Mouse (Mus musculus) midbrain, postnatal 0 days (tissue): ENCODE measurements around the gene Fto. TPM values are rescaled to one million over a fixed set of nuclear protein-coding genes. Genes with fewer than 3 reads are reported as not detected.

Experiments
- ATAC-seq: fragments of 200-750 bp; cut with Nextera tagmentation; 2 replicates; pipeline ENCODE4 v1.8.0; 2017; ENCODE audit warnings: moderate number of reproducible peaks, mild to moderate bottlenecking, moderate TSS enrichment, moderate library complexity; ENCODE audit not compliant: low FRiP score
- DNase-seq: peaks from one replicate; pipeline ENCODE4 v3.0.0-alpha.2; 2015; ENCODE audit warnings: low spot score
- H3K27ac ChIP-seq: fragments of 300-500 bp; sonication (generic); 2 replicates; pipeline ENCODE4 v1.5.1; 2014; ENCODE audit warnings: low read depth, mild to moderate bottlenecking, low read length, mixed read lengths
- H3K27me3 ChIP-seq: fragments of 300-500 bp; sonication (generic); 2 replicates; pipeline ENCODE4 v1.6.1; 2014; ENCODE audit warnings: low read length, control low read depth, mixed read lengths; ENCODE audit not compliant: insufficient read depth
- H3K36me3 ChIP-seq: fragments of 300-500 bp; sonication (generic); 2 replicates; pipeline ENCODE4 v1.6.1; 2014; ENCODE audit warnings: low read length, control low read depth, mixed read lengths; ENCODE audit not compliant: insufficient read depth
- H3K4me1 ChIP-seq: fragments of 300-500 bp; sonication (generic); 2 replicates; pipeline ENCODE4 v1.6.1; 2014; ENCODE audit warnings: mild to moderate bottlenecking, control low read depth, antibody characterized with exemption, low read length, mixed read lengths; ENCODE audit not compliant: insufficient read depth
- H3K4me2 ChIP-seq: fragments of 300-500 bp; sonication (generic); 2 replicates; pipeline ENCODE4 v1.6.1; 2014; ENCODE audit warnings: low read depth, mild to moderate bottlenecking, low read length, mixed read lengths; ENCODE audit not compliant: poor library complexity, severe bottlenecking
- H3K4me3 ChIP-seq: fragments of 300-500 bp; sonication (generic); 2 replicates; pipeline ENCODE4 v1.5.1; 2014; ENCODE audit warnings: low read depth, mild to moderate bottlenecking, low read length, moderate library complexity
- H3K9ac ChIP-seq: fragments of 300-500 bp; sonication (generic); replicated peaks from 2 replicates; pipeline ENCODE4 v1.6.1; 2014; ENCODE audit warnings: mild to moderate bottlenecking, low read length, moderate library complexity, mixed read lengths; ENCODE audit not compliant: poor library complexity, severe bottlenecking
- H3K9me3 ChIP-seq: fragments of 300-500 bp; sonication (generic); 2 replicates; pipeline ENCODE4 v1.6.1; 2016; ENCODE audit warnings: low read length, control low read depth
- CTCF ChIP-seq: IDR thresholded peaks from 2 replicates; pipeline ENCODE4 v1.5.1; 2016; ENCODE audit warnings: antibody characterized with exemption, mild to moderate bottlenecking
- WGBS: fragments of 180-500 bp; shearing (Covaris S2); extraction: QIAGEN DNeasy Blood & Tissue Kit; methylation state at CpG from one replicate; pipeline ENCODE4 v1.1.7; 2014; 5-methylcytosine and 5-hydroxymethylcytosine counted together
- polyA plus RNA-seq: library from polyadenylated mRNA; unstranded; fragments of >200 nt; fragmentation: Nextera tagmentation; extraction: Ambion mirVana; gene quantifications from 2 replicates; pipeline ENCODE4 v1.2.1, GENCODE M21; 2015
- total RNA-seq: library from RNA; depleted of rRNA; stranded (reverse); fragments of >200 nt; gene quantifications from 2 replicates; pipeline ENCODE4 v1.2.3, GENCODE M21; 2014

The Fto gene
- total and polyA plus RNA-seq, 2 experiments from 2014 or later: 97.9 to 151 TPM

DNA sequence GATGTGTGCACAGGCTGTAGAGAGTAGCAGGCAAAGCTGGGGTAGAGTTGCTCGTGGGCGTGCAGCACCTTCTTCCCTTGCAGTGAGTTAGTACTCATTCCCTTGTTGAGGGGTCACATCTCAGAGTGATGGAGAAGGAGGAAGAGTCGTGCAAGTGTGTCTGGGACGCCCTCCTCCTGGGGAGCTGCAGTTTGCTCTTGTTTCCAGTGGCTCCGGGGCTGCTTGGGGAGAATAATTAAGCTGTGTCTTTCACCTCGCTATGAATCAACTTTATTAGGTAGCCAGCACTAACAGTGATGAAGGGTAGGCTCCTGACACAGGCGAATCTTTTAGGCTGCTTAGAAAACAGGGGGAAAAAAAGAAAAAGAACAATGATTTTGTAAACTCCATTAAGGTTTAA is 203.1 kb downstream of the Fto start:
- Histone ChIP-seq H3K4me1 (no peaks in the 10 kb centered on the region), H3K9me3 (no peaks in the 10 kb centered on the region), H3K27me3 (no peaks in the 10 kb centered on the region), H3K36me3 (no peaks in the 10 kb centered on the region), H3K4me2 (no peak overlapping the region), H3K27ac (no peak overlapping the region; the same call in 1 of the 2 replicates), H3K4me3 (no peak overlapping the region), H3K9ac (no peak overlapping the region)
- 41% methylated on average over 7 of the region's 7 CpGs for WGBS
- ATAC-seq (no peak), DNase-seq (no peak)
- TF ChIP-seq CTCF: no peak

- H3K36me3 ChIP-seq: no peaks in the 10 kb centered on the region
- H3K9ac ChIP-seq: no peak overlapping the region
- no peak for TF ChIP-seq CTCF
- no peak overlapping the region for H3K4me2 ChIP-seq
- H3K4me3 ChIP-seq: no peak overlapping the region
- H3K27me3 ChIP-seq: no peaks in the 10 kb centered on the region
- H3K27ac ChIP-seq: no peak overlapping the region
- 64% methylated on average over 6 of the region's 6 CpGs for WGBS
- ATAC-seq (no peak), DNase-seq (no peak)
- H3K4me1 ChIP-seq: no peaks in the 10 kb centered on the region
- H3K9me3 ChIP-seq: no peaks in the 10 kb centered on the region
Measured at GRCm38 (mm10) chr8:91518085-91518484, 204.8 kb downstream of the Fto start.

GRCm38 (mm10) chr8:91522201-91522600 is 208.9 kb downstream of the Fto start:
- no peak overlapping the region for H3K9ac ChIP-seq
- H3K27me3 ChIP-seq: no peaks in the 10 kb centered on the region
- H3K4me3 ChIP-seq: no peak overlapping the region
- no peak for TF ChIP-seq CTCF
- no peaks in the 10 kb centered on the region for H3K9me3 ChIP-seq
- H3K36me3 ChIP-seq: no peaks in the 10 kb centered on the region
- H3K4me2 ChIP-seq: no peak overlapping the region
- H3K27ac ChIP-seq: no peak overlapping the region
- 83% methylated on average over 12 of the region's 12 CpGs for WGBS
- no peak for DNase-seq
- ATAC-seq: no peak
- no peaks in the 10 kb centered on the region for H3K4me1 ChIP-seq

GRCm38 (mm10) chr8:91524056-91524864 is 210.9 kb downstream of the Fto start:
- no peak for TF ChIP-seq CTCF
- H3K9ac ChIP-seq: no peak overlapping the region
- no peaks in the 10 kb centered on the region for H3K9me3 ChIP-seq
- 52% methylated on average over 16 of the region's 16 CpGs for WGBS
- no peak overlapping the region for H3K27ac ChIP-seq
- no peaks in the 10 kb centered on the region for H3K4me1 ChIP-seq
- no peak for ATAC-seq
- H3K27me3 ChIP-seq: no peaks in the 10 kb centered on the region
- H3K36me3 ChIP-seq: no peaks in the 10 kb centered on the region
- no peak overlapping the region for H3K4me3 ChIP-seq
- no peak for DNase-seq
- no peak overlapping the region for H3K4me2 ChIP-seq

- Histone ChIP-seq H3K4me2 (no peak overlapping the region), H3K27ac (no peak overlapping the region), H3K9ac (no peak overlapping the region), H3K27me3 (no peaks in the 10 kb centered on the region), H3K4me3 (no peak overlapping the region), H3K9me3 (no peaks in the 10 kb centered on the region), H3K4me1 (no peaks in the 10 kb centered on the region), H3K36me3 (no peaks in the 10 kb centered on the region)
- TF ChIP-seq CTCF: no peak
- DNase-seq (no peak), ATAC-seq (no peak)
- WGBS: 39% methylated on average over 4 of the region's 4 CpGs
Measured at GRCm38 (mm10) chr8:91524865-91525250, 211.5 kb downstream of the Fto start.

DNA sequence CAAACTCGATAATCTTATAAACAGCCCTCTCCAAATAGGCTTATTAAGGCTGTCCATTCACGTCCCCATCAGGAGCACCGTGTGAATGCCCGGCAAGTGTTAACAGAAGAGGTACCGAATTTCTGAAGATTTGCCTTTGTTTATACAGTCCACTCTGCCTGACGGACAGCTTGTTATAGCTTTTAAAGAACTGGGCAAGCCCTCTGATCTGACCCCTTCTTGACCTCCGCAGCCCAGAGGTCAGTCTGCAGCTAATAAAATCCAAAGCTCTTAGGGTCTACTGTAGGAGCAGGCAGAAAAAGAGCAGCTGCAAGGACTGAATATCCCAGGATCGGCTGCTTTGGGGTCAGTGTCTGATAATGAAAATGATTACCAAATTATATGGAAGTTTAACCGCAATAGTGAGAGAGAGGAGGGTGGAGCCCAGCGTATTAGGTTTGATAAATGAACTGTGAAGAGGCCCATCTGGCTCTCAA is 212.1 kb downstream of the Fto start:
- Histone ChIP-seq H3K9me3 (no peaks in the 10 kb centered on the region), H3K4me2 (no peak overlapping the region), H3K36me3 (no peaks in the 10 kb centered on the region), H3K27me3 (no peaks in the 10 kb centered on the region), H3K4me1 (no peaks in the 10 kb centered on the region), H3K9ac (no peak overlapping the region), H3K27ac (no peak overlapping the region), H3K4me3 (no peak overlapping the region)
- no peak for TF ChIP-seq CTCF
- no peak for ATAC-seq
- no peak for DNase-seq
- 33% methylated on average over 10 of the region's 10 CpGs for WGBS
